Mouse (Mus musculus): ENCODE measurements around the gene Mpp2.

The Mpp2 gene

GRCm38 (mm10) chr11:102087931-102088898, at the start of gene Mpp2:
Gene Mpp2, minus strand, starts transcription at chr11:102088515.
- DNase-seq = peak; percentile 65 to 75

- no peak for DNase-seq
These were observed 49.5 kb upstream of the Mpp2 start for GRCm38 (mm10) chr11:102137625-102138446.

- no peak for DNase-seq
These were observed 46.2 kb upstream of the Mpp2 start for GRCm38 (mm10) chr11:102134516-102134915.

- no peak for DNase-seq
These were observed 29.1 kb upstream of the Mpp2 start for GRCm38 (mm10) chr11:102117386-102117785.

GRCm38 (mm10) chr11:102116241-102116640, 27.9 kb upstream of the Mpp2 start:
- no peak for DNase-seq

- DNase-seq = no peak
These were observed 23.3 kb upstream of the Mpp2 start for GRCm38 (mm10) chr11:102111576-102111975.

GRCm38 (mm10) chr11:102107732-102108131, 19.4 kb upstream of the Mpp2 start, which contains the start of gene Pyy:
Gene Pyy, minus strand, starts transcription at chr11:102107832.
- no peak for DNase-seq

- DNase-seq = peak in 1 of 2 experiments; percentile 17
These were observed 18.6 kb upstream of the Mpp2 start for GRCm38 (mm10) chr11:102106911-102107310.

- DNase-seq = peak; percentile 46 to 87
These were observed 14.4 kb upstream of the Mpp2 start for GRCm38 (mm10) chr11:102102485-102103258.

- DNase-seq = no peak
These were observed 12.9 kb upstream of the Mpp2 start, which contains the start of gene Ppy for GRCm38 (mm10) chr11:102101219-102101618. Gene Ppy, minus strand, starts transcription at chr11:102101319.

GRCm38 (mm10) chr11:102096887-102097391, 8.6 kb upstream of the Mpp2 start:
- DNase-seq = peak; percentile 76 to 86

GRCm38 (mm10) chr11:102096446-102096845, 8.1 kb upstream of the Mpp2 start:
- DNase-seq = no peak

GRCm38 (mm10) chr11:102095676-102096075, 7.4 kb upstream of the Mpp2 start:
- no peak for DNase-seq

GRCm38 (mm10) chr11:102089088-102089808, 933 bp upstream of the Mpp2 start:
- peak; percentile 45 to 78 for DNase-seq

GRCm38 (mm10) chr11:102087081-102087751, 1.1 kb downstream of the Mpp2 start:
- DNase-seq = peak; percentile 57 to 71

GRCm38 (mm10) chr11:102086331-102086730, 2.0 kb downstream of the Mpp2 start:
- DNase-seq = no peak

- DNase-seq = peak in 1 of 2 experiments; percentile 26
These were observed 4.2 kb downstream of the Mpp2 start for GRCm38 (mm10) chr11:102084159-102084558.

- DNase-seq = no peak
These were observed 5.1 kb downstream of the Mpp2 start for GRCm38 (mm10) chr11:102083193-102083592.

GRCm38 (mm10) chr11:102082322-102082721, 6.0 kb downstream of the Mpp2 start:
- DNase-seq = peak; percentile 55 to 69

- peak; percentile 63 to 73 for DNase-seq
These were observed 14.6 kb downstream of the Mpp2 start for GRCm38 (mm10) chr11:102073722-102074121.

- DNase-seq = no peak
These were observed 15.6 kb downstream of the Mpp2 start for GRCm38 (mm10) chr11:102072729-102073128.

Measured in kidney, postnatal 36 days (tissue).